Mouse (Mus musculus) brain, adult 10 weeks (tissue): ENCODE measurements around the gene Them5. TPM values are rescaled to one million over a fixed set of nuclear protein-coding genes. Genes with fewer than 3 reads are reported as not detected.

Experiments
- polyA plus RNA-seq: library from polyadenylated mRNA; stranded (reverse); fragments of 350-450 nt; fragmentation: Illumina TruSeq; extraction: RNeasy Lipid Tissue Mini Kit (QIAGEN cat#74804); gene quantifications from one replicate; pipeline ENCODE4 v1.2.3, GENCODE M21; 2015; ENCODE audit warnings: low read depth, low replicate concordance

Gene Them5
- not detected for polyA plus RNA-seq

GRCm38 (mm10) chr3:94341959-94342422 is at the start of gene Them5:
Gene Them5, plus strand, starts transcription at chr3:94342099.

GRCm38 (mm10) chr3:94309633-94310363 is 32.1 kb upstream of the Them5 start, which contains the start of gene Them4:
Gene Them4, plus strand, starts transcription at chr3:94310089.

GRCm38 (mm10) chr3:94362138-94362537 is 20.2 kb downstream of the Them5 start, which contains the start of gene C2cd4d:
Gene C2cd4d, plus strand, starts transcription at chr3:94362438.

DNA sequence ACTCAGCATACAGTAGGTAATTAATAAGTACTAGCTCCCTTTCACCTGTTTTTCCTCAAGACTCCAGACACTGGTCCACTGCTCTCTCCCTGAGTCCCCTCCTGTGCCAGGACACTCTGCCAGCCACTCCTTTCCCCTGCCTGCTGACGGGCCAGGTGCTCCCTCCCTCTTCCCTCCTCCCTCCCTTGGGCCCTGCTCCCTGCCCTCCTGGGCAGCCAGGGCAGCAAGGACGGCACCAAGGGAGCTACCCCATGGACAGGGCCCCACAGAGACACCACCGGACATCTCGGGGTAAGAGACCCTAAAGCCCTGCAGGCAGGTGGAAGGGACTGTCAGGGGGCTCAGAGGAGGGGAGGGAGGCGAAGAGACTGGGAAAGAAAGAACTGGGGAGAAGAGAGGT is 30.7 kb downstream of the Them5 start, which contains the start of gene Rorc:
Gene Rorc, plus strand, starts transcription at position 154 of the 400 bp plus-strand sequence.

Other genes starting within 250 kb of the Them5 start
- not detected for gene Gm10696, start 163.9 kb upstream of the Them5 start, polyA plus RNA-seq
- not detected for gene Gm5286, start 145.4 kb upstream of the Them5 start, polyA plus RNA-seq
- not detected for gene Gm4778, start 78.1 kb upstream of the Them5 start, polyA plus RNA-seq
- 37.3 TPM for gene Them4, start 32.0 kb upstream of the Them5 start, polyA plus RNA-seq
- gene C2cd4d, start 20.3 kb downstream of the Them5 start, polyA plus RNA-seq, result 1.3 TPM
- gene Rorc, start 30.7 kb downstream of the Them5 start, polyA plus RNA-seq, result 3.6 TPM
- 1.4 TPM for gene Lingo4, start 56.4 kb downstream of the Them5 start, polyA plus RNA-seq
- 30.5 TPM for gene Tdrkh, start 71.2 kb downstream of the Them5 start, polyA plus RNA-seq
- gene Mrpl9, start 101.2 kb downstream of the Them5 start, polyA plus RNA-seq, result 62.1 TPM
- not detected for gene Oaz3, start 101.8 kb downstream of the Them5 start, polyA plus RNA-seq
- 140 TPM for gene Celf3, start 136.2 kb downstream of the Them5 start, polyA plus RNA-seq
- 7.8 TPM for gene Riiad1, start 138.2 kb downstream of the Them5 start, polyA plus RNA-seq
- gene Snx27, start 240.6 kb downstream of the Them5 start, polyA plus RNA-seq, result 65.7 TPM